Mouse (Mus musculus) effector memory CD4-positive, alpha-beta T cell, adult 7 months (primary cell): ENCODE data around the gene Ldb1. TPM values are rescaled to one million over a fixed set of nuclear protein-coding genes. Genes with fewer than 3 reads are reported as not detected.

Experiments used
- polyA plus RNA-seq: library from polyadenylated mRNA; unstranded; fragments of 100-300 nt; shearing (Covaris generic); gene quantifications from one replicate; pipeline ENCODE4 v1.2.1, GENCODE M21; 2017

The Ldb1 gene
- polyA plus RNA-seq = 254 TPM

GRCm38 (mm10) chr19:46044993-46045695 lies at the start of gene Ldb1:
Gene Ldb1, minus strand, starts transcription at chr19:46045214.

DNA sequence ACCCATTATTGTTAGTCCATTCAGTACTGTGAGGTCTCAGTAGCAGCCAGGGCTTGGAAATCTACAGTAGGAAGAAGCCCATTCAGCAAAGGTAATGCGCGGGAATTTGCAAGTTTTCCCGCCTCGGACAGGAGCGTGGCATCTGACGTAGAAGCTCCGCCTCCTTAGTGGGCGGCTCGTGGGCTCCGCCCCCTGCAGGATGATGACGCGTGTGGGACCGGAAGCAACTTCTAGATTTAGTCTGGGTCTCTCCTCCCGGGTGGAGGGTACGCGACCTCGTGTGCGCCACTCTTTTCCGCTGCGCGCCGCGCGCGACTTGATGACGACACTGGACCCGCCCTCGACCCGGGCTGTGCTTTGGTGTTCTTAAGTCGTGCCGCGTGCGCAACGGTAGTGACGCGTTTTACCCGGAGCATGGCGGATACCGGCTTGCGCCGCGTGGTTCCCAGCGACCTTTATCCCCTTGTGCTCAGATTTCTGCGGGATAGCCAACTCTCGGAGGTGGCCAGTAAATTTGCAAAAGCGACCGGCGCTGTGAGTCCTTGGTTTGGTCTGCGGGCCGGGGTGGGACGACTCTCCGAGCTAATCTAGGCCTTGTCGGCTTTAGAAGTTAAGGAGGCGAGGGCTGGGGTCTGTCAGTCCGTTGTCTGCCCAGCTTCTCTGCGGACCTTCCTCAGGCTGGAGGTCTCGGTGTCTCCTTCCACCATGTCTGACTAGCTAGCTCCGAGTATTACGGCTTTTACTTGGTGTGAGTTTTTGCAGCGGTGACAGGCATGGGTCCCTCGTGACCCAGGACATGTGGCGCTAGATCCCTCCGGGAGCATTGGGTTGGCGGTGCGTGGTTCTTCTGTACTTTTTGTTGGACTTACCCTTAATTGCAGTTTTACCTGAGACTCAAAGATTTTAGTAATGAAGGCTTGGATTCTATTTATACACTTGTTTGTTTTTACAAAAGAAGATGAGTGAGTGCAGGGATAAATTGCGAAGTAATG lies 30.9 kb upstream of the Ldb1 start, which contains the start of gene Nolc1:
Gene Nolc1, plus strand, starts transcription at position 248 of the 992 bp plus-strand sequence.

GRCm38 (mm10) chr19:46044271-46044992 lies 582 bp downstream of the Ldb1 start, which contains the start of gene Pprc1:
Gene Pprc1, plus strand, starts transcription at chr19:46044886.

GRCm38 (mm10) chr19:46003371-46004226 lies 41.4 kb downstream of the Ldb1 start, which contains the start of gene Hps6:
Gene Hps6, plus strand, starts transcription at chr19:46003508.

GRCm38 (mm10) chr19:45997785-45998693 lies 47.0 kb downstream of the Ldb1 start, which contains the start of gene Armh3:
Gene Armh3, minus strand, starts transcription at chr19:45998488.

Other genes with a start within 250 kb of the Ldb1 start
- gene Kcnip2, start 229.2 kb downstream of the Ldb1 start, polyA plus RNA-seq = 5.4 TPM
- 10.4 TPM for gene Armh3, start 46.7 kb downstream of the Ldb1 start, polyA plus RNA-seq
- gene Hps6, start 41.7 kb downstream of the Ldb1 start, polyA plus RNA-seq = 9.2 TPM
- 60.0 TPM for gene Pprc1, start 328 bp downstream of the Ldb1 start, polyA plus RNA-seq
- gene Nolc1, start 30.6 kb upstream of the Ldb1 start, polyA plus RNA-seq = 84.9 TPM
- not detected for gene Elovl3, start 86.7 kb upstream of the Ldb1 start, polyA plus RNA-seq
- not detected for gene Pitx3, start 103.1 kb upstream of the Ldb1 start, polyA plus RNA-seq
- 63.0 TPM for gene Gbf1, start 107.3 kb upstream of the Ldb1 start, polyA plus RNA-seq